8 mouse cellular contexts compared by ENCODE assay signal in the genomic region with DNA sequence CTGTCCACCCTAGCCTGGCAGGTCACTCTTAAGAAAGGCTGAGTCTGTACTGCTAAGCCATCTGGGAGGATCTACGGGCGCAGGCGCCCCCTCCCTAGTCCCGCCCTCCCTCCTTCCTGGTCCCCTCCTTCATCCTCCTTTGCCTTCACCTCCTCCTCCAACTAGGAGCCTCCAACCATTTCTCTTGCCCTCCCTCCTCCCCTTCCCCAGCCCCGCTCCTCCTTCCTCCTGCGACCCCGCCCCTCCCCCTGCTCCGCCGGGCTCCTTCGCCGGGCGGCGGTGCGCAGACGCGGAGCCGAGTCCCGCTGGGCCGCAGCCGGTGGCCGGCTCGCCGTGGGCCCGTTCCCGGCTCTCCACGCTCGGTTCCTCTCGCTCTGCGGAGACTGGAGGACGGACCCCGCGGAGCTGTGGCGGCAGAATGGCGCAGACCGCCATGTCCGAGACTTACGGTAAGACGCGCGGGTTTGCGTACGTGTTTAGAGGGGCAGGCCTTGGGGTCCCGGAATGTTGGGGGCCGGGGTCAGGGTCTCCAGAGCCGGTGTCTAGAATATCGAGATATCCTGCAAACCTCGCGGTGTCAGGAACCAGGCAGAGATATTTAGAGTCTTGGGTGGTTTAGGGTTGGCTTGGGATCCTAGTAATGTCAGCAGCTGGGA. TPM values are rescaled to one million over a fixed set of nuclear protein-coding genes. Genes with fewer than 3 reads are reported as not detected.
A peak's percentile ranks its signal among the peaks of the same experiment; 100 is the strongest.
DNase-seq lines count a peak whose midpoint lies in the region; ATAC-seq and TF ChIP-seq lines count a peak whose summit lies in the region.

A gene (plus strand): TSS at position 268 of the 656 bp plus-strand sequence.

- H3K9ac ChIP-seq in forebrain, embryonic 11.5 days (ENCODE audit: low read length), result peak within 1 kb of the TSS; percentile 73
- H3K9ac ChIP-seq in heart, embryonic 15.5 days, result peak within 1 kb of the TSS; percentile 82
- peak within 1 kb of the TSS; percentile 77 for H3K9ac ChIP-seq in liver, embryonic 14.5 days (replicated peaks)
- peak within 1 kb of the TSS; percentile 93 for H3K9ac ChIP-seq in neural tube, embryonic 13.5 days

- no peaks in the 10 kb centered on the region for H3K36me3 ChIP-seq in forebrain, embryonic 11.5 days (ENCODE audit: control insufficient read depth, insufficient read depth, low read length)
- H3K36me3 ChIP-seq in heart, embryonic 15.5 days, result no peaks in the 10 kb centered on the region
- no peaks in the 10 kb centered on the region for H3K36me3 ChIP-seq in liver, embryonic 14.5 days (replicated peaks; ENCODE audit: control insufficient read depth, insufficient read depth, low read depth)
- H3K36me3 ChIP-seq in neural tube, embryonic 13.5 days, result no peaks in the 10 kb centered on the region

- no peaks in the 10 kb centered on the region for H3K9me3 ChIP-seq in forebrain, embryonic 11.5 days (ENCODE audit: control insufficient read depth, low read length)
- no peaks in the 10 kb centered on the region for H3K9me3 ChIP-seq in heart, embryonic 15.5 days (replicated peaks)
- H3K9me3 ChIP-seq in liver, embryonic 14.5 days (ENCODE audit: control insufficient read depth, low read length), result no peaks in the 10 kb centered on the region
- H3K9me3 ChIP-seq in neural tube, embryonic 13.5 days, result no peaks in the 10 kb centered on the region

- WGBS in forebrain, embryonic 11.5 days, result 1% methylated on average over 48 of the region's 48 CpGs
- under 1% methylated on average over 47 of the region's 48 CpGs for WGBS in heart, embryonic 15.5 days
- under 1% methylated on average over 47 of the region's 48 CpGs for WGBS in liver, embryonic 14.5 days (ENCODE audit: insufficient replicate concordance)
- under 1% methylated on average over 48 of the region's 48 CpGs for WGBS in neural tube, embryonic 13.5 days

- ATAC-seq in forebrain, embryonic 11.5 days (replicated peaks; ENCODE audit: low FRiP score), result peak; percentile 88
- peak; percentile 86 for ATAC-seq in heart, embryonic 15.5 days (replicated peaks; ENCODE audit: insufficient number of reproducible peaks, insufficient read depth, low FRiP score, low read depth)
- peak; percentile 74 for ATAC-seq in liver, embryonic 14.5 days (ENCODE audit: insufficient read depth)
- peak; percentile 96 for ATAC-seq in neural tube, embryonic 13.5 days (ENCODE audit: low read depth)

- TF ChIP-seq EP300 in liver, embryonic 14.5 days (IDR thresholded peaks at IDR 0.05; ENCODE audit: low read depth), result no peak

- peaks cover 10% of the 10 kb centered on the region for H3K4me1 ChIP-seq in forebrain, embryonic 11.5 days (replicated peaks; ENCODE audit: control insufficient read depth, insufficient read depth, low read length)
- H3K4me1 ChIP-seq in heart, embryonic 15.5 days (replicated peaks), result peaks cover 20% of the 10 kb centered on the region
- H3K4me1 ChIP-seq in liver, embryonic 14.5 days (replicated peaks; ENCODE audit: control insufficient read depth in 2 of 2, insufficient read depth in 2 of 2, low read length in 1 of 2), result peaks cover 8 to 21% of the 10 kb centered on the region in 2 experiments
- peaks cover 37% of the 10 kb centered on the region for H3K4me1 ChIP-seq in neural tube, embryonic 13.5 days (replicated peaks)

- peak; percentile 73 for DNase-seq in CD4-positive helper T cell, adult 2 months (ENCODE audit: low read depth, low spot score)
- peak; percentile 78 for DNase-seq in brain, embryonic 18.5 days (ENCODE audit: low read depth, low spot score)
- DNase-seq in forebrain, embryonic 11.5 days (ENCODE audit: low spot score), result peak; percentile 94
- DNase-seq in kidney, postnatal 14 days, result peak; percentile 95
- peak in 2 of 3 experiments; percentile 34 to 47 for DNase-seq in liver, embryonic 14.5 days (ENCODE audit: low read depth in 3 of 3, low spot score in 3 of 3)
- peak; percentile 92 for DNase-seq in testis, postnatal 10 days (ENCODE audit: low spot score)

- H3K4me2 ChIP-seq in forebrain, embryonic 11.5 days (ENCODE audit: low read depth, low read length, severe bottlenecking), result peak within 1 kb of the TSS; percentile 83
- peak within 1 kb of the TSS; percentile 86 for H3K4me2 ChIP-seq in heart, embryonic 15.5 days
- peak within 1 kb of the TSS; percentile 89 for H3K4me2 ChIP-seq in liver, embryonic 14.5 days (ENCODE audit: low read depth)
- peak within 1 kb of the TSS; percentile 88 for H3K4me2 ChIP-seq in neural tube, embryonic 13.5 days

- no peak for TF ChIP-seq CTCF in liver, embryonic 14.5 days (IDR thresholded peaks at IDR 0.05; ENCODE audit: low read depth)

- H3K4me3 ChIP-seq in forebrain, embryonic 11.5 days (ENCODE audit: low read depth, low read length), result peak within 1 kb of the TSS; percentile 51
- H3K4me3 ChIP-seq in heart, embryonic 15.5 days, result peak within 1 kb of the TSS; percentile 79
- H3K4me3 ChIP-seq in liver, embryonic 14.5 days (ENCODE audit: insufficient read depth in 1 of 2, low read depth in 2 of 2, low read length in 2 of 2), result peak within 1 kb of the TSS; percentile 71 to 89
- peak within 1 kb of the TSS; percentile 81 for H3K4me3 ChIP-seq in neural tube, embryonic 13.5 days

- H3K27ac ChIP-seq in forebrain, embryonic 11.5 days (ENCODE audit: low read depth, low read length), result peak within 1 kb of the TSS; percentile 57
- peak within 1 kb of the TSS; percentile 65 for H3K27ac ChIP-seq in heart, embryonic 15.5 days
- no peak within 1 kb of the TSS; the same call in 1 of the 2 replicates for H3K27ac ChIP-seq in liver, embryonic 14.5 days
- H3K27ac ChIP-seq in neural tube, embryonic 13.5 days (replicated peaks), result peak within 1 kb of the TSS; percentile 88

- no peaks in the 10 kb centered on the region for H3K27me3 ChIP-seq in forebrain, embryonic 11.5 days (ENCODE audit: control insufficient read depth, insufficient read depth, low read length)
- H3K27me3 ChIP-seq in heart, embryonic 15.5 days, result no peaks in the 10 kb centered on the region
- H3K27me3 ChIP-seq in liver, embryonic 14.5 days (ENCODE audit: control insufficient read depth, insufficient read depth, low read length), result no peaks in the 10 kb centered on the region
- no peaks in the 10 kb centered on the region for H3K27me3 ChIP-seq in neural tube, embryonic 13.5 days

RNA-seq across cellular contexts. Expression of the gene that starts here (rescaled TPM):
- polyA plus RNA-seq in forebrain, embryonic 11.5 days (2014; fragmentation: Nextera tagmentation; extraction: Ambion mirVana), result 70.2 and 75.9 TPM in 2 replicates
- polyA plus RNA-seq in heart, embryonic 15.5 days (2015; fragmentation: Nextera tagmentation; extraction: Ambion mirVana), result 26.9 and 32.1 TPM in 2 replicates
- polyA plus RNA-seq in liver, embryonic 14.5 days (2012; rRNA removed), result 12.6 and 12.9 TPM in 2 replicates
- polyA plus RNA-seq in liver, embryonic 14.5 days (2014; fragmentation: Nextera tagmentation; extraction: Ambion mirVana), result 23.7 and 24.2 TPM in 2 replicates
- polyA plus RNA-seq in neural tube, embryonic 13.5 days (2015; fragmentation: Nextera tagmentation; extraction: Ambion mirVana), result 78.6 and 89.6 TPM in 2 replicates

Comparison
In these comparisons a context has a peak if more than half of its experiments do, and no peak if none do; other contexts are left out.
1. DNase-seq: peak in every context shown above with its lines; median percentile 95 in kidney, postnatal 14 days; 94 in forebrain, embryonic 11.5 days; 92 in testis, postnatal 10 days; 78 in brain, embryonic 18.5 days; 73 in CD4-positive helper T cell, adult 2 months; 40 in liver, embryonic 14.5 days.